Mouse (Mus musculus): Measurements from ENCODE around the gene Pafah1b1.

GRCm38 (mm10) chr11:74670151-74670550 lies 54.3 kb downstream of the Pafah1b1 start:
- TF ChIP-seq ZNF384 (IDR thresholded peaks at IDR 0.05; ENCODE audit: low read depth, low read length) (no peak), MAFK (IDR thresholded peaks at IDR 0.05; ENCODE audit: insufficient read depth, low read depth, low read length) (no peak), HCFC1 (IDR thresholded peaks at IDR 0.05; ENCODE audit: borderline replicate concordance, insufficient read depth, low read length) (no peak), ZC3H11A (IDR thresholded peaks at IDR 0.05; ENCODE audit: borderline replicate concordance, low read depth, low read length) (no peak)

Data from ES-E14 (cell line).